Mouse (Mus musculus) kidney, postnatal 14 days (tissue): ENCODE measurements around the gene Apc2.

Experiments
- DNase-seq: peaks from one replicate; pipeline ENCODE4 v3.0.0; 2022; ENCODE audit warnings: mixed read lengths

Gene Apc2

DNA sequence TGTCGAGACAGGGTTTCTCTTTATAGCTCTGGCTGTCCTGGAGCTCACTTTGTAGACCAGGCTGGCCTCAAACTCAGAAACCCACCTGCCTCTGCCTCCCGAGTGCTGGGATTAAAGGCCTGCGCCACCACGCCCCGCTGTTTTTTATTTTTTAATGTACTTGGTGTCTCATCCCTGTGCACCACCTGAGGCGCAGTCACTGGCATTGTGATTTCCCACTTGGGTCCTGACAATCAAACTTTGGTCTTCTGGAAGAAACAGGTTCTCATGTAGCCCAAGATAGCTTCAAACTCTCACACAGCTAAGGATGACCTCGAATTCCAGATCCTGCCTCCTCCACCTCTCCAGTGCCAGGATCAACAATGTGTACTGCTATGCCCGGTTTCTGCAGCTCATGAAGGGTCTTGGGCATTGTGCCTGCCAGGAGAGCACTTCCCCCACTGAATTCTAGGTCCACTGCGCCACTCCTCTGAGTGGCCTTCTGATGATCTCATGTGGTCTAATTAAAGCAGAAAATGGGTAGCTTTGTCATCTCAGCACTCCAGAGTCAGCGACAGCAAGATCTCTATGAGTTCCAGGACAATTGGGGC lies 32.9 kb upstream of the Apc2 start:
- no peak for DNase-seq

DNA sequence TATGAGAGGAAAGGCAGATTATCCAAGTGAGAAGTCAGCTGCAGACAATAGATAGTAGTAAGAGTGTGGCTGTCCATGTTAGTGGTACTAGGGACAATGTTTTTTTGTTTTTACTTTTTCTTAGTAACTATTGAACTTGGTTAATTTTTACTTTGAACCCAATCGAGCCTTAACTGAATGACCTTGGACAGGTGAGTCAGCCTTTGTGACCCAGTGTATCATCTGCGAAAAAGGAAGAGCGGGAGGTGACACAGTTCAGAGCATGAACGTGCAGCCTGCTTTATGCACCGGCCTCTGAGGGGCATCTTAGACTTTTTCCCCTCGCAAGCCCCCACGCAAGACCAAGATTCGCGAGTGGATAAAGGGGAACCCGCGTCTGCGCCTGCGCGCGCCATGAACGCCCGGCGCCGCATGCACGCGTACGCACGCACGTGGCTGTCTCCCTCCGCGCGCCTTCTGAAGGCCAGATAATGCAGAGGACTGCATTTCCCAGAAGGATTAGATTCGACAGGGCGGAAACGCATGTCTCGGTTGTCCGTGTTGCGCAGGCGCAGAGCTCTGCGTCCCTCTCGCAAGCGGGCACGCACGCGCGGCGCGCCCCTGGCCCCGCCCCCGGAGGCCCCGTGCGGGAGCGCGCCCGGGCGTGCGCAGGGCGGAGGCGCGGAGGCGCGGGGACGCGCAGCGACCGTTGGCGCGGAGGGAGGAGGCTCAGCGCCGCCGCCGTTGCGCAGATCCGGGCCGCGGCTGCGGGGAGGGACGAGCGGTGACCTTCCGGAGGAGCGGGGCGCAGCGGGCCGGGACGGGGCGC lies 31.2 kb upstream of the Apc2 start:
- peak; percentile 100 for DNase-seq

DNA sequence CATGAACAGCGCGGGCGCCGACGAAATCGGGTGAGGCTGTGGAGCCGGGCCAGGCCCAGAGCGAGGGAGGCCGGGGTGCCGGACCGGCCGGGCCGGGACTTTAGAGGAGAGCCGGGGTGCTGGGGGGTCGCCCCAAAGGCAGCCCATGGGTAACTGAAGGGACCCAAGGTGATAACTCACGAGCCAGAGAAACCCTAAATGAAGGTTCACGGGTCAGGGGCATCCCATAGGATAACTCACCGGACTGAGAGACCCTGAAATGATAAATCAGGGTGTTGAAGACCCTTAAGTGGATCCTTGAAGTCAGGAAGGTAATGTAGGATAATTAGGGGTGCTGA lies 30.7 kb upstream of the Apc2 start:
- DNase-seq = no peak

DNA sequence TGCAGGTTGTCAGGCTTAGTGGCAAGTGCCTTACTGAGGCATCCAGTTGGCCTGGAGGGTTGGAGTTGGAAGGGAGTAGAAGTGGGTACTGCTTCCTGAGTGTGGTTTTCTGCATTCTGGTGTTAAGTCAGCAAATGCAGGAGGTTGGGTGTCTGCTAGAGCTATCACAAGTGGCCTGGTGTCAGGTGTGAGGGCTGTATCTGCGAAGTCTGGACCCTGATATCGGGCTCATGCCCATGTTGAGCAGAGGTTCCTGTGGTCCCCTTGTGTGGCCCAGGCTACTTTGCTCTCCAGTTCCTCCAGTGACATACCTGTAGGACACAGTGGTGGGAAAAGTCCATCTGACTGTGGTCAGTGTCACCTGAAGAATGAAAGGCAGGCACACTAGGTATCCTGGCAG lies 25.7 kb upstream of the Apc2 start:
- no peak for DNase-seq

DNA sequence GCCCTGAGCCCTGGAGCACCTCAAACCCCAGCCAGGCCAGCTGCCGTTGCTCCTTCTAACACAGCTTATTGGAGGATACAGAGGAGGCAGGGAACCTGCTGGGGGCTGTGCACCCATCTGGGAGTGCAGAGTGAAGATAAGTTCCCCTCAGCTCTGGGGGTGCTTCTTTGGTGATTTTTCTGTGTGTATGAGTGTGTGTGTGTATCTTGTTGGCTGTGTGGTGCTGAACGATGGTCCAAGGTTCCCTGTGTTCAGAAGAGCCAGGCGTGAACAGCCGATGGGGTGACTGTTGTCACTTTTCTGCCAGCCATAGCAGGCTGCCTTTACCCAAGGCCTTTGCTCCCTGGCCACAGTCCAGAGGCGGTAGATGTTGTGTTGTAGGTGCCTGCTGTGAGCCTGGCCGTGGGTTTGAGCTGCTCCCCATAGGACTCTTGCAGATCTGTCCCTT lies 25.0 kb upstream of the Apc2 start:
- peak; percentile 61 for DNase-seq

DNA sequence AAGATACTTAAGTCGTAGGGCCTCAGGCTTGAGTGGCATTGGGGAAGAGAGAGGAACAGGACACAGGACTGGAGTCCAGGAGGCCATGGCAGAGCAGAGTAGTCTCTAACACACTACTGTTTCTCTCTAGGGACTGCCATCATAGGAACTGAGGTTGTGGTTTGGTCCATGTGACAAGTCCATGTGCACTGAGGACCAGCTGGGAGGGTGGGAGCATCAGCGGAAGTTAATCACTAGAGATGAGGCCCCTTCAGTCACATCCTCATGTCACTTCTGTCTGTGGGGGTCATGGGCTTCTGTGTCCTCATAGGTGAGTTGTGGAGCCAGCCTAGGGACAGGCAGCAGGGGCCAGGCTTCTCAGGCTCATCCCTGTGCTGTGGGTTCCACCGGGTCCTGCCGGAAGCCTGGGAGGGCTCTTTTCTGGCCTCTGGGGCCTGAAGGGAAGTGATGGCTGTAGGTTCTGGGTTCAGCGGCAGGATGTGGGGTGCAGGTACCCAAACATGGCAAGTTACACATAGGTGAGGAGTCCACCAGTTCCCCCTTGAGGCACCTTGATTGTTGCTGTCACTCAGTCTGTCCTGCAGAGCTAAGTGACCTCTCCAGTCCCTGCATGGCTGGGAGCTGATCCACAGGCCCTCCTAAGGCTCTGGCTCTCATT lies 24.5 kb upstream of the Apc2 start:
- DNase-seq = no peak

DNA sequence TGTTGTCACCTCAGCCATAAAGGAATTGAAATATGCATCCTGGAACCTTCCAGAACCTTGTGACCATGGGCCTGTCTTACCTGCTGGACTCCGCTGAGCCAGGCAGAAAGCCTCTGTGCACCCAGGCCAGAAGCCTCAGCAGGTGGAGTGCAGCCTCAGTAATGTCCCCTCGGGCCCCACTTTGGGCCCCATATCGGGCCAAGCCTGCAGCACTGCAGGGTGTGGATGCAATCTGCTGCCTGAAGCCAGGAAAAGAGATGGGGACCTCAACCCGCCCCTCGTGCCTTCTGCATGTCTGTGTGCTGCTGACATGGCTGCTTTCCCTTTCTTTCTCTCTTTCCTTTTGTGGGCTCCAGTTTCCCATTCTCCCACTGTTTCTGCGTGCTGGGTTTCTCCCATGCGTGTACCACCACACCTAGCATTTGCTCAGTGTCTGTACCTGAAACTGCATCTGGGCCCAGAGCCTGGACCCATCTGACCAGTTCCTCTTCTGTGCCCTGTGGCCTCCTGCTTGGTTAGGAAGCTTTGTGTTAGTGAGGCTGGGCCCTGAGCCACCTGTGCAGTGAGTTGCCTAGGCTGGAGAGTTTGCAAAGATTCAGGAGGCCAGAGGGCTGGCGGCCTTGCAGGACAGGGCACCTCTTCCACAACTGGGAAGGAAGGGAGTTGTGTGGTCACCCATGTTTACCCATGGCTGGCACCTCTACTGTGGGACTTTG lies 23.7 kb upstream of the Apc2 start:
- no peak for DNase-seq

DNA sequence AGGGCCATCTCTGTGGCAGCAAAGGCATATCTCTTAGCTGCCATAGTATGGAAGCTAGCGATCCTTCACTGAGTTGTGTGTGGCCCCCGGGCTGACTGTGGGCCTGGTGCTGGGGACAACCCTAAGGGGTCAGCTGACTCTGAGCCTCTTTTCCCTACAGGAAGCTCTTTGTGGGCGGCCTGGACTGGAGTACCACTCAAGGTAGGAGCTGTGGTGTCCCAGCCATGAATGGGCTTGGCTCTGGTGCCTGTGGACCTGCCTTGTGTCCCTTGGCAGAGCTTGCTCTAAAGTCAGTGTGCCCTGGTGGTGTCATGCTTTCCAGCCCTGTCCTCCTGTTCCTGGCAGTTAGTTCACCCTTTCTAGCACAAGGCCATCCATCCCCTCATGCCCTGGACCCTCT lies 21.9 kb upstream of the Apc2 start:
- DNase-seq = no peak

DNA sequence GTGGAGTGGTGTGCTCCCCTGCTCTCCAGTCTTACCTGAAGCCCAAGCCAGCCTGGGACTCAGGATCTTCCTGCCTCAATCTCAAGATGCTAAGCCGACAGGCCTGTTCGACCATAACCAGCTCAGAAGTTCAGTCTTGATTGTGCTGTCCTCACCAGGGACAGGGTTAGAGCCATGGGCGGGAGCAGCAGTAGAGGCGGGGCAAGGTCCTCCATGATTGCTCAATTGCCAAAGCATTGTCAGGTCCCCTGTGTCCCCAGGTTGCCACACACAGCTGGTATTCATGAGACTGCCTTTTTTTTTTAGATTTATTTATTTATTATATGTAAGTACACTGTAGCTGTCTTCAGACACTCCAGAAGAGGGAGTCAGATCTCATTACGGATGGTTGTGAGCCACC lies 19.5 kb upstream of the Apc2 start:
- no peak for DNase-seq

DNA sequence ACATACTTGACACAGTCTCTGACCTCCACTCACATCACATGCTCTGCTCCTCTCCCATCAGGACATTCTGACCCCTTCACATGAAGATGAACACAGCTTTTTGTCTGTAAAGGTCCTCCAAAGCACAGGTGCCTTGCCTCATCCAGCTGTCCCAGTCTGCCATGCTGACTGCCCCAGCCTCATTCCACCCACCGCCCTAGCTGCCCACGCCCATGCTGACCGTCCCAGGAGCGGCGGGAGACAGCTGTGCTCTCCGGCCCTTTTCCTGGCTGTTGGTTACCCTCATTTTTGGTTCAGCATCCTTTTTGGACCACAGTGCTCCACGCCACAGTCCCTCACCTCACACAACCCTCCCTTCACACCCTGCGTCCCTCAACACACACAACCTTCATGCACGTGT lies 17.4 kb upstream of the Apc2 start:
- DNase-seq = no peak

DNA sequence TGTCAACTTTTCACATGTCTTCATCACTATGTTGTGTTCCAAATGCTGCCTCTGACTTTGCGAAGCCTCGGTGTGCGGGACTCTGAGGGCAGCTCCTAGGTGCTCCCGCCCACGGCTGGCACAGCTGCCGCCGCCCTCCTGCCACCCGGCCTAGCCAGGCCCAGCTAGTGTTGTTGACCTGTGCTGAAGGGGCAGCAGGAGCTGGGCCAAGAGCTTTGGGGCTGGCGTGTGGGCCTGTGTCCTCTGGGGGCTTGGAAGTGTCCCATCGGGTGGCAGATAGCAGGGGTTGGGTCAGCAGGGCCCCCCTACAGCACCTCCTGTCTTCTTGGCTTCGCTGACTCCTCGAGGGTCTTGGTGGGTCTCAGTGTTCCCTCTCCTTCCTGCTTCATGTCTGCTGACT lies 16.5 kb upstream of the Apc2 start:
- DNase-seq = no peak

DNA sequence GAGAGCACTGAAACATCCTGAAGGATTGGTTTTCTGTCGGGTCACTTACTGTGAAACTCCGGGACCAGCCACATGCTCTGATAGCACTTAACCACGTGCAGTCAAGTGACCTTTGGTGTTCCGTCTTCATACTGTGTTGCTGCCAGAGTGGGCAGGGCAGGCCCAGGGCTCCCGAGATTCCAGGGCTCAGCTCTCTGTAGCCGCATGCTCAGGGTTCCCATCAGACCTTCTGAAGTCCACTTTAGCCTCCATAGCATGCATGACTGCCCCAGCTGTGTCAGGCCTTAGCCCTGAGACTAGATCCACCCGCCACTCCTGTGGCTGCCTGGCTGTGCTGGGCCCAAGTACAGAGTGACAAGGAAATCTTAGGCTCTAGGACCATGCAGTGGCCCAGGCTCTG lies 14.5 kb upstream of the Apc2 start:
- DNase-seq = peak; percentile 89

DNA sequence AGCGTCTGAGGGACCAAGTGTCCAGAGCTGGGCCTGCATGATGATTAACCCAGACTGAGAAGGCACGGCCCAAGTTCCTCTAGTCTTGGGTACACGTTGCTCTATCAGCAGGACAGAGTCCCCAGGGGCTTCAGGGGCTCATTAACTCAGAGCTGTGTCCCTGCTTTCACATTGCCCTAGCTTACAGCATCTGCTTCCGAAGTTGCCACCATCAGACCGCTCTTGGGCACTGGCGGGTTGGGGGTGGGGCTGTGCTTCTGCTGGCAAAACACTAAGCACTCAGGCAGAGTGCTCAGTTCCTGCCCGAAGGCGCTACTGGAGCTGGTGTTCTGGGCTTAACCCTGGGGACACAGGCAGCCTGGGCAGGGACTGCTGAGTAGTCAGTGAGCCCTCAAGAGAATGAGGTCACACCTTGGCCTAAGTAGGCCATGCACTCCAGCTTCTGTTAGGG lies 13.8 kb upstream of the Apc2 start:
- DNase-seq = peak; percentile 77

DNA sequence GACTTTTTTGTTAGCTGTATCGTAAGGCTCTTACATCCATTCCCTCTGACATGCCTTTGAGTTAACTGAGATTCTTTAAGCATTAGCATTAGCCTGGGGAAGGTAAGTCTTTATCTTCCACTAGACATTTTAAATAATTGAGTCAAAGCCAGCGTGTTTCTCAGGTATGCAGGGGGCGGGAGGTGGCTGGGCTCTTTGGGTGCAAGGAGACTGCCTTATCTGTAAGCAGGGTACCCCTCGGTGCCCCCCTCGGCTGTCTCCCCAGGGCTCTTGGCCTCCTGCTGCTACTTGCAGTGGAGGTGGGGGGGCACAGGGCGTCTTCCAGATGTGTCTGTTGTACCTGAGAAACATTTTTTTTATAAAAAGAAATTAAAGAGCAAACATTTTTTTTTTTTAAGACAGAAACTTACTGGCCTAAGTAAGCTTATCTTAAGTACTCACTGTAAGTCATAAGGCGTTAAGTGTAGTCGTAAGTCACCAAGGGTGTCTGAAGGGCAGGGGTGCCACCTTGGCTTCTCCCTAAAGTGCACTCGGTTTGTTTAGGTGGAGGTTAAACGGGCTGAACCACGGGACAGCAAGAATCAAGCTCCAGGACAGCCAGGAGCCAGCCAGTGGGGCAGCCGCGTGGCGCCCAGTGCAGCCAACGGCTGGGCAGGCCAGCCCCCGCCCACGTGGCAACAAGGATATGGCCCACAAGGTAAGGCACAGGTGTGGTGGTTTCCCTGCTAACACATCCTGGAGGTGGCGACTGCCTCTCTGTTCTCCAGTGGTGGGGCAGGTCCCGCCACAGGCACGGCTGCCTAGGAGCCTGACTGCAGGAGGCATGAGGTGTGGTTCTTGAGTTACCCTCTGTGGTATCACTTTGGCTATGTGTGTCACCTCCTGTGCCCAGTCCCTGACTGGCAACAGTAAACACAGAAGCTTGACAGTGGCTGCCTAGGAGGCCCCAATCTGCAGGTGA lies 13.0 kb upstream of the Apc2 start:
- DNase-seq = no peak

DNA sequence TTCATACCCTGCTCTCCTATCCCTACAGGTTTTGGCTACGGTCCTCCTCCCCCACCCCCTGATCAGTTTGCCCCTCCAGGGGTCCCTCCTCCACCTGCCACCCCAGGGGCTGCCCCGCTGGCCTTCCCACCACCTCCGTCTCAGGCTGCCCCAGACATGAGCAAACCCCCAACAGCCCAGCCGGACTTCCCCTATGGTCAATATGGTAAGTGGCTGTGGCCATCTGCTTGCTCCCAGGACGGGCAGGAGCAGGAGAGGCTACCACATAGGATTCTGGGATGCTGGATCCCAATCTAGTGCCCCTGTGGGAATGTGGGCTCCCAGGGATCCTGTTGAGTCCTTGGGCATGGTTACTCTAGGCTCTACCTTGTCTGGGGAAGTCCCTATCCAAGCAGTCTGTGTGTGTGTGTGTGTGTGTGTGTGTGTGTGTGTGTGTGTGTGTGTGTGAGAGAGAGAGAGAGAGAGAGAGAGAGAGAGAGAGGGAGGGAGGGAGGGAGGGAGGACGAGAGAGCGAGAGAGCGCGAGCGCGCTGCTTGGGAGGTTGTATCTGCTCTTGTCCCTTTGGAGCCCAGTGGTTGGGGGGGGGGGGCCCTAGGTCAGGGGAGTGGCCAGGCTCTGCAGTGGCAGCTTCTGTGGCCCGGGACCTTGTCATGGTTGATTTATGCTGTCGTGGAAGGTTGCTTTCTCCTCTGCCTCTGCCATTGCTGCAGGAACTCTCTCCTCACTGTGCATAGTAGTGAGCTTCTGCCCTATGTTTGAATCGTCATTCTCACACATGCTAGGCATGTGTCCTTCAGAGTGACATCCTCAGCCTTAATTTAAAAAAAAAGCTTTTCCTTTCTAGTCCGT lies 10.3 kb upstream of the Apc2 start:
- DNase-seq = no peak

DNA sequence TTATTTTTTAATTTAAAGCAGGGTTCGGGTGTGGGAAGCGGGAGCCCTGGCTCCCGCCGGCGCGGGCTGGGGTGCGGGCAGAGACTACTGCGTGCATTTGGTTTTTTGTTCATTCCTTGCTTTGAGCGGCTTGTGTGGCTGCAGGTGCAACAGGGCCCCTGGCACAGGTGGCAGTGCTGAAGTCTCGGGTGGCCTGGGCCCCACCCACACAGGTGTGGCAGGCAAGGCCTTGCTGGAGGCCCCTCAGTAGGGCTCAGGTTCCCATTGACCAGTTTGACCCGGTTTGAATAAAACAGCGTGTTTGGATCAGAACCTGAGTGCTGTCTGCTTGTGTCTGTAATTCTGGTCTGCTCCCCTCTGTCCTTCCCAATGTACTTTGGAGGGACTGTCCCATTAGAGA lies 7.7 kb upstream of the Apc2 start:
- DNase-seq = no peak

DNA sequence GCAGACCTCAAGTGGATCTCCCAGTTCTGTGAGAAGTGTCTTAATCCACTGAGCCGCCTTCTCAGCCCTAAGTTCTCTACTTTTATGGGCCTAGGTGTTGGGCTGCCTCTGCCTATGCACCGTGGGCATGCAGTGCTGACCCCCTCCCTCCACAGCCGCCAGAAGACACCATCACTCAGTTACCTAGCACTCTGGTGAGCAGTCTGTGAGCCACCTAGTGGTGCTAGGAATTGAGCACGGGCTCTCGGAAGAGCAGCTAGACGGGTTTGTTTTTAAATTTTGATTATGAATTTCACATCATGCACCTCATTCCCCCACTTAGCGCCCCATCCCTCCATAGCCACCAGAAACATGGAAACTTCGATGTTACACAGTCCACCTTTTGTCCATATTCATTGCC lies 7.1 kb upstream of the Apc2 start:
- DNase-seq = no peak

DNA sequence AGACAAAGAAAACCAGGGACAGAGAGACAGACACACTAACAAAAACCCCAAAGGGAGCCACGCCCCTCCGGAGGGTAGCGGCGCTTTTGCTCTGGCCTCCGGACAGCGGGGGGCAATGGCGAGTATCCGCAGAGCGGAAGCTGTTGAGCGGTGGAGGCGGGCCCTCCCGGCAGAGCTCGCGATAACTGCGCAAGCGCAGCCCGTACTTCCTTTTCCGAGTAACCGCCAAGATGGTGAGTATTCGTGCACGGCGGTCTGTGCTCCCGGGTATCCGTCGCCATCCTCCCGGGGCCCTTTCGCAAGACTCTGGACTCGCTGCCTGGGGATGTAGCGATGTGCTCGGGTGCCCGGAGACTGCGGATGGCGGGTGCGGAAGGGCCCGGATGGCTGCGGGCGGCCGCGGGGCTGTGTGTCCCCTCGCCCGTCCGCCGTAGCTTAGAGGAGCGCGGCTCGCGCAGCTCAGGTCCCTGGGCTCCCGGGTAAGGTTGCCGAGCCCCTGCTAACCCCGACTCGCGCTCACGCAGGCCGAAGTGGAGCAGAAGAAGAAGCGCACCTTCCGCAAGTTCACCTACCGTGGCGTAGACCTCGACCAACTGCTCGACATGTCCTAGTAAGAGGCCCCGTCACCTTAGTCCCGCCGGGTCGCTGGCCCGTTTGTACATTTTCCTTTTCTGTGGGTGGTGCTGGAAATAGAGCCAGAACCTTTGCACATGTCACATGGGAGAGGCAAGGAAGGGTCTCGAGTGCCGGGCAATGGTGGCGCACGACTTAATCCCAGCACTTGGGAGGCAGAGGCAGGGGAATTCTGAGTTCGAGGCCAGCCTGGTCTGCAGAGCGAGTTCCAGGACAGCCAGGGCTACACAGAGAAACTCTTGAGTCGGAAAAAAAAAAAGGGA lies 3.3 kb upstream of the Apc2 start, which contains the start of gene Rps15:
Gene Rps15, plus strand, starts transcription at position 203 of the 896 bp plus-strand sequence.
- DNase-seq = peak; percentile 97

DNA sequence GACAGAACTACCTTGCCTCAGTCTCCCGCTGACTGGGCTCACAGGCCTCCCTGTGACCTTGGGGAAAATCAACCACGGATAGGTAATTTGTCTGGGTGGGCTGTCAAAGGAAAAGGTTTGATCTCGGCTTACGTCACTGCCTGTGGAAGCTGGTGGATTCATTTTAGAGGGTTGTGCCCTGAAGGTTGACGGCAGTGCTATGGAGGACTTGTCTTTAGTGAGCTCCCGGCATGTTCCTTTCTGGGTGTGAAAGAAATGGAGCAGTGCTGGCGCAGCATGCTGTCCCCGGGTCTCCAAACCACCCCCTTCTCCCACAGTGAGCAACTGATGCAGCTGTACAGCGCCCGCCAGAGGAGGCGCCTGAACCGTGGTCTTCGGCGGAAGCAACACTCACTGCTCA lies 2.5 kb upstream of the Apc2 start:
- no peak for DNase-seq

DNA sequence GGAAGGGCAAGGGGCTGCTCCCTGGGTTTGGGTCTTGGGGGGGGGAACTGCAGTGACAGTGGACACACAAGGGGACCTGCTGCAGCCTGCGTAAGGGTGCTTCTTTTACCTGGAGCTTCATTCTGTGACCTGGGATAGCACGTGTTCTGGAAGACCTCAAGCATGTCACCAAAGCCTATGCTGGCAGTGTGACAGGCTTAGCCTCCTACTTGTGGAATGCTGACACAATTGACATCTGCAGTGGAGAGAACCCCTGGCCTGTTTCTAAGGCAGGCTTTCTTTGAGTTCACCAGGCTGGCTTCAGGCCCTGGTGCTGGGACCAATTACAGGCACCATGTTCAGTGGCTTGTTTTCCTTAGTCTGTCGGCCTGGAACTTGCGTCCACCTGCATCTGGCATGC lies 1.5 kb upstream of the Apc2 start:
- no peak for DNase-seq
